Mouse (Mus musculus): Measurements from ENCODE around the gene Alkbh2.

- TF ChIP-seq MAX (IDR thresholded peaks at IDR 0.05; ENCODE audit: low read depth) = no peak
- no peak for TF ChIP-seq POLR2A (IDR thresholded peaks at IDR 0.05; ENCODE audit: insufficient read length, low read depth)
- no peak for TF ChIP-seq USF1 (IDR thresholded peaks at IDR 0.05; ENCODE audit: low read depth)
- no peak for TF ChIP-seq TCF3 (IDR thresholded peaks at IDR 0.05; ENCODE audit: insufficient read length, low read depth)
These were observed 21.6 kb downstream of the Alkbh2 start for GRCm38 (mm10) chr5:114106391-114106935.

All from myocyte (in vitro differentiated cells).